Mouse (Mus musculus) bone marrow macrophage, adult 2 months (primary cell): ENCODE results near the gene Tent4a.

Experiments
- CTCF ChIP-seq: IDR thresholded peaks from 2 replicates; pipeline ENCODE4 v1.5.1; 2012; ENCODE audit warnings: low read depth, mild to moderate bottlenecking, low read length, moderate library complexity
- POLR2A ChIP-seq: IDR thresholded peaks from 2 replicates; pipeline ENCODE4 v1.6.1; 2012; ENCODE audit warnings: mild to moderate bottlenecking, low read depth, low read length, borderline replicate concordance

- TF ChIP-seq POLR2A (no peak), CTCF (no peak)
Observed at GRCm38 (mm10) chr13:69488565-69489255, 45.7 kb downstream of the Tent4a start.
